Mouse (Mus musculus) embryonic facial prominence, embryonic 15.5 days (tissue): ENCODE measurements at regions not wholly inside any gene's neighbourhood (a gene's known extent, or its start where the extent isn't known, plus 50 kb on each side); places are given as distances from the start of the nearest gene placed in this dataset.

Experiments
- ATAC-seq: fragments of 200-750 bp; cut with Nextera tagmentation; 2 replicates; pipeline ENCODE4 v1.8.0; 2017; ENCODE audit warnings: low read depth, moderate TSS enrichment; ENCODE audit not compliant: insufficient number of reproducible peaks, low FRiP score, low TSS enrichment
- H3K27ac ChIP-seq: fragments of 300-500 bp; sonication (generic); replicated peaks from 2 replicates; pipeline ENCODE4 v1.5.1; 2015; ENCODE audit warnings: mild to moderate bottlenecking, inconsistent platforms
- H3K27me3 ChIP-seq: fragments of 300-500 bp; sonication (generic); 2 replicates; pipeline ENCODE4 v1.6.1; 2015; ENCODE audit warnings: inconsistent platforms
- H3K36me3 ChIP-seq: fragments of 300-500 bp; sonication (generic); 2 replicates; pipeline ENCODE4 v1.6.1; 2015; ENCODE audit warnings: mild to moderate bottlenecking, inconsistent platforms
- H3K4me1 ChIP-seq: fragments of 300-500 bp; sonication (generic); 2 replicates; pipeline ENCODE4 v1.6.1; 2015; ENCODE audit warnings: inconsistent platforms
- H3K4me2 ChIP-seq: fragments of 300-500 bp; sonication (generic); replicated peaks from 2 replicates; pipeline ENCODE4 v1.6.1; 2015; ENCODE audit warnings: mild to moderate bottlenecking, inconsistent platforms
- H3K4me3 ChIP-seq: fragments of 300-500 bp; sonication (generic); replicated peaks from 2 replicates; pipeline ENCODE4 v1.5.1; 2015; ENCODE audit warnings: mild to moderate bottlenecking, inconsistent platforms
- H3K9ac ChIP-seq: fragments of 300-500 bp; sonication (generic); 2 replicates; pipeline ENCODE4 v1.6.1; 2015; ENCODE audit warnings: inconsistent platforms
- H3K9me3 ChIP-seq: fragments of 300-500 bp; sonication (generic); replicated peaks from 2 replicates; pipeline ENCODE4 v1.6.1; 2016; ENCODE audit warnings: inconsistent platforms
- WGBS: fragments of 180-500 bp; shearing (Covaris S2); methylation state at CpG from one replicate; pipeline ENCODE4 v1.1.7; 2015; 5-methylcytosine and 5-hydroxymethylcytosine counted together

DNA sequence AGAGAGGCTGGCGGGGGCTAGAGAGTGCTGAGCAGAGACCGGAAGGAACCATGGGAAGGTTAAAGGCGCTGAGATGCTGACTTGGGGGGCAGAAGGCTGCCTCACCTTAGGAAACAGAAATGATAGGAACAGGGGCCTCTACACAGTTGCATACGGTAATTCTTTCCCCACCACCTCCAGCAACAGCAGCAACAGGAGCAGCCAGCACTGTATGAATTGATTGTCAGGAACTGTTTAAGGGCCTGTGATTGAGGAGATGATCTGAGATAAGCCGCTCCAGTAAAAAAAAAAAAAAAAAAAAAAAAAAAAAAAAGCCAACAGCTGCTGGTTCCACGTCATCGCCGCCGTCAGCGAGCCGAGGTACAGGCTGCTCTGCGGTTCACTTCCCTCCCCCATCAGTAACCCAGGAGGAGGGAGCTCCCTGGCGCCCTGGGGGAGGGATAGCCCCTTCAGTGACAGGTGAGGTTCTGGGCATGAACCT lies 151.3 kb upstream of the Rybp start:
- H3K4me3 ChIP-seq, result peak overlapping the region; percentile 22
- H3K4me1 ChIP-seq, result peaks cover 17% of the 10 kb centered on the region
- H3K9me3 ChIP-seq, result no peaks in the 10 kb centered on the region
- 4% methylated on average over 13 of the region's 13 CpGs for WGBS
- H3K36me3 ChIP-seq, result no peaks in the 10 kb centered on the region
- no peak overlapping the region for H3K9ac ChIP-seq
- peaks cover 14% of the 10 kb centered on the region; the same call in 1 of the 2 replicates for H3K27me3 ChIP-seq
- H3K27ac ChIP-seq, result no peak overlapping the region
- peak overlapping the region; percentile 45 for H3K4me2 ChIP-seq
- ATAC-seq, result no peak

DNA sequence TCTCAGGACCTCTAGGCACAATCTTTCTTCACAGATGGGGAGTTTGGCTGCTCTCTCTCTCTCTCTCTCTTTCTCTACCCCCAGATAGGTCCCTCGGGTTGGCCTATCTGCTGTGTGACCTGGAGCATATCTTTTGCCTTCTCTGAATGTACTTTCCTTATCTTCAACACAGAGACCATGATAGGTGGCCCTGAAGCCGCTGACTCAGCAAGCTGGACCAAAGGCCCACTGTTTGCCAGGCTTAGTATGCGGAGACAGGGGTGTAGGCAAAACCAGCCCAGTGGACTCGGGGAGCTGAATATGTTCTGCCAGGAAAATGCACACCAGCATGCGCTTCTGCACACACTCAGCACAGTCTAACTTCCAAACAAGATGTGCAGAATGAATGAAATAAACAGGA lies 150.7 kb upstream of the Rybp start:
- Histone ChIP-seq H3K27ac (no peak overlapping the region), H3K36me3 (no peaks in the 10 kb centered on the region), H3K4me3 (no peak overlapping the region), H3K4me2 (peak overlapping the region; percentile 45; the same call in 1 of the 2 replicates), H3K9ac (no peak overlapping the region), H3K4me1 (peaks cover 22% of the 10 kb centered on the region), H3K27me3 (peaks cover 14% of the 10 kb centered on the region; the same call in 1 of the 2 replicates), H3K9me3 (no peaks in the 10 kb centered on the region)
- no peak for ATAC-seq
- WGBS, result 40% methylated on average over 5 of the region's 5 CpGs

GRCm38 (mm10) chr6:100436507-100436906 lies 149.2 kb upstream of the Rybp start:
- 64% methylated on average over 2 of the region's 2 CpGs for WGBS
- H3K4me2 ChIP-seq, result no peak overlapping the region
- H3K27me3 ChIP-seq, result peaks cover 14% of the 10 kb centered on the region; the same call in 1 of the 2 replicates
- H3K4me3 ChIP-seq, result no peak overlapping the region
- no peaks in the 10 kb centered on the region for H3K9me3 ChIP-seq
- H3K9ac ChIP-seq, result no peak overlapping the region
- H3K36me3 ChIP-seq, result no peaks in the 10 kb centered on the region
- ATAC-seq, result no peak
- no peak overlapping the region for H3K27ac ChIP-seq
- peaks cover 27% of the 10 kb centered on the region for H3K4me1 ChIP-seq

- H3K9me3 ChIP-seq, result no peaks in the 10 kb centered on the region
- H3K4me3 ChIP-seq, result no peak overlapping the region
- no peak overlapping the region for H3K4me2 ChIP-seq
- WGBS, result 58% methylated on average over 5 of the region's 5 CpGs
- H3K9ac ChIP-seq, result no peak overlapping the region
- no peak for ATAC-seq
- no peak overlapping the region for H3K27ac ChIP-seq
- peaks cover 33% of the 10 kb centered on the region for H3K4me1 ChIP-seq
- peaks cover 9% of the 10 kb centered on the region; the same call in 1 of the 2 replicates for H3K27me3 ChIP-seq
- no peaks in the 10 kb centered on the region for H3K36me3 ChIP-seq
Observed at GRCm38 (mm10) chr6:100435222-100435621, 147.9 kb upstream of the Rybp start.

GRCm38 (mm10) chr6:100433534-100433867 lies 146.2 kb upstream of the Rybp start:
- Histone ChIP-seq H3K9ac (no peak overlapping the region), H3K4me3 (no peak overlapping the region), H3K4me1 (peaks cover 36% of the 10 kb centered on the region), H3K9me3 (no peaks in the 10 kb centered on the region), H3K4me2 (no peak overlapping the region), H3K36me3 (no peaks in the 10 kb centered on the region), H3K27me3 (peaks cover 4% of the 10 kb centered on the region; the same call in 1 of the 2 replicates), H3K27ac (no peak overlapping the region)
- WGBS, result 50% methylated on average over 9 of the region's 9 CpGs
- ATAC-seq, result no peak

DNA sequence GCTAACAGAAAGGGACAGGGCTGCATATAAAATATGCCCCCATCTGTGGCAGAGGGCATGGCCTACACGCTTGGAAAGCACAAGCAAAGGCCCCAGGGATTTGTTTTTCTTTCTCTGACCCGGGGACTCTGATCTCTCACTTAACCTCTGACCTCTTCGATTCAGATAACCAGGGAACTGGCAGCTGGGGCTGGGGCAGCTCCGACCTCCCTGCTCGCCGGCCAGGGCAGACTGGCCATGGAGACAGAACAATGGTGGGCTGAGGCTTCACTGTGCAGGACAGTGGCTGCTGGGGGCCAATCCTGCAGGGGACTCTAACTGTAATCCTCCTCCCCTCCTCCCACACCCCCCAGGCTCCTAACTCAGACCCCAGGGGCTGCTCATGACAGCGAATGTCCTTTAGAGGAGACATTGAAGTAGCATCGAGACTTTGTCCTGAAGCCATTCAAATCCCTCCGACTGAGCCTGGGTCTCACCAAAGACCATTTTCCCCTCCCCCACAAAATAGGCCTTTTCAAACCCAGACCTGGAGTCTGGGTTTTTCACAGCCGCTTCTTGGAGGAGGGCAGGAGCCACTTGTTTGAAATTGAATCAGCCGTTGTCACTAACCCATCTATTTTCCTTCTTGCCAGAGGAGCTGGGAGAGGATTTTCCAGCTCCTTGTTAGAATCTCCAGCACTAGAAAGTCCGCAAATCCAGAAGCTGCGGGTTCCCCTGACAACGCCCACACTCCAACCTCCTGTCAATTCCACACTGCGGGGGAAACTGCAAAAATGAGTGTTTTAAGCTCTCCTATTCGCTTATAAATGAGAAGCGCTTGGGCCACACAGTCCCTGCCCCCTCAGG lies 145.6 kb upstream of the Rybp start:
- Histone ChIP-seq H3K4me3 (no peak overlapping the region), H3K36me3 (no peaks in the 10 kb centered on the region), H3K27me3 (peaks cover 4% of the 10 kb centered on the region; the same call in 1 of the 2 replicates), H3K9me3 (no peaks in the 10 kb centered on the region), H3K27ac (no peak overlapping the region), H3K4me1 (peaks cover 30% of the 10 kb centered on the region), H3K9ac (no peak overlapping the region), H3K4me2 (no peak overlapping the region)
- WGBS, result 38% methylated on average over 17 of the region's 17 CpGs
- no peak for ATAC-seq

DNA sequence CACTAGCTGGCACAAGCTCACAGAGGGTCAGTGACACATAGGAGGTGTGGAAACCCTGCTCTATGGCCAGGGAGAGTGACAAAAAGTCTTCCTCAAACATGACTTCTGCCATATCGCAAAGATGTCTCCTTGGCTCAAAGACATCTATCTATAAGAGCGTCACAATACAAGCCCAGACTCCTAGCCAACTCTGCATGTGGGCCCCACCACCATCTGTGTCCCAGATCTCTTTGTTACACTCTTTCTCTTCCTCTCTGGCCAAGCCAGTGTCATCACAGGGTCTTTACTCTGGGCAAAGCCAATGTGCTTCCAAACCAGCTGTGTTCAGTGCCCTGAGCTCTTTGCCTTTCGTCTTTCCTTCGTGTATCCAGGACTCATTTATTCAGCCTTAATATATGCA lies 143.0 kb upstream of the Rybp start:
- no peak overlapping the region for H3K4me2 ChIP-seq
- no peaks in the 10 kb centered on the region for H3K27me3 ChIP-seq
- no peak overlapping the region for H3K9ac ChIP-seq
- ATAC-seq, result no peak
- no peak overlapping the region for H3K4me3 ChIP-seq
- peaks cover 29% of the 10 kb centered on the region for H3K4me1 ChIP-seq
- no peaks in the 10 kb centered on the region for H3K9me3 ChIP-seq
- 63% methylated on average over 4 of the region's 4 CpGs for WGBS
- no peaks in the 10 kb centered on the region for H3K36me3 ChIP-seq
- 0 out of 2 replicates have a peak overlapping the region, but pooled peaks have one; percentile 34 for H3K27ac ChIP-seq

- Histone ChIP-seq H3K27me3 (no peaks in the 10 kb centered on the region), H3K27ac (peak overlapping the region; percentile 34), H3K4me2 (no peak overlapping the region), H3K4me3 (no peak overlapping the region), H3K36me3 (no peaks in the 10 kb centered on the region), H3K9me3 (no peaks in the 10 kb centered on the region), H3K4me1 (peaks cover 34% of the 10 kb centered on the region), H3K9ac (no peak overlapping the region)
- 58% methylated on average over 6 of the region's 6 CpGs for WGBS
- ATAC-seq, result no peak
Observed at GRCm38 (mm10) chr6:100429511-100429910, 142.2 kb upstream of the Rybp start.

DNA sequence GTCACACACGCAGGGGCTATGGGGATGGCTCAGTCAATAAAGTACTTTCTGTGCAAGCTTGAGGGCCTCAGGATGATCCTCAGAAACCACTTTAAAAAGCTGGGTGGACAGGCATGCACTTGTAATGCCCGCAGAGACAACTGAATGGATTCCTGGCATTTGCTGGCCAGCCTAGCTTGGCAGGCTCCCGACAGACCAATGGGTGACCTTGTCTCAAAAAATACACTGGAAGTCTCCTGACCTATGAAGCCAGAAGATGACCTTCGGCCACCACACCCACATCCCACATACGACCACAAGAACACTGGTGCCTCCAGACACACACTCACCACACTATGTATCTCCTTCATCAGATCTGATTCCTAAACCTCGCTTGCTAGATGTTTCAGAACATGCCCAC lies 141.5 kb upstream of the Rybp start:
- H3K4me1 ChIP-seq, result peaks cover 35% of the 10 kb centered on the region
- WGBS, result 71% methylated on average over 6 of the region's 6 CpGs

GRCm38 (mm10) chr6:100425551-100425950 lies 138.3 kb upstream of the Rybp start:
- Histone ChIP-seq H3K9me3 (no peaks in the 10 kb centered on the region), H3K27ac (no peak overlapping the region), H3K4me3 (no peak overlapping the region), H3K27me3 (no peaks in the 10 kb centered on the region), H3K36me3 (no peaks in the 10 kb centered on the region), H3K4me2 (no peak overlapping the region), H3K9ac (no peak overlapping the region), H3K4me1 (peaks cover 34% of the 10 kb centered on the region)
- WGBS, result 43% methylated on average over 1 of the region's 1 CpGs
- no peak for ATAC-seq

More for the DNA sequence above, 141.5 kb upstream of the Rybp start:
- Histone ChIP-seq H3K4me2 (no peak overlapping the region), H3K9ac (no peak overlapping the region), H3K4me3 (no peak overlapping the region), H3K27ac (no peak overlapping the region), H3K36me3 (no peaks in the 10 kb centered on the region), H3K9me3 (no peaks in the 10 kb centered on the region), H3K27me3 (no peaks in the 10 kb centered on the region)
- no peak for ATAC-seq

- no peak for ATAC-seq
- peak overlapping the region; percentile 17; the same call in 1 of the 2 replicates for H3K27ac ChIP-seq
- H3K27me3 ChIP-seq, result no peaks in the 10 kb centered on the region
Observed at GRCm38 (mm10) chr6:100424788-100425403, 137.6 kb upstream of the Rybp start.

More at GRCm38 (mm10) chr6:100424788-100425403, 137.6 kb upstream of the Rybp start:
- no peak overlapping the region for H3K9ac ChIP-seq
- WGBS, result 28% methylated on average over 12 of the region's 12 CpGs
- H3K4me1 ChIP-seq, result peaks cover 30% of the 10 kb centered on the region
- H3K4me3 ChIP-seq, result no peak overlapping the region
- no peaks in the 10 kb centered on the region for H3K9me3 ChIP-seq
- no peak overlapping the region for H3K4me2 ChIP-seq
- H3K36me3 ChIP-seq, result no peaks in the 10 kb centered on the region
